ENCODE assay signal across 8 mouse cellular contexts in the genomic region with DNA sequence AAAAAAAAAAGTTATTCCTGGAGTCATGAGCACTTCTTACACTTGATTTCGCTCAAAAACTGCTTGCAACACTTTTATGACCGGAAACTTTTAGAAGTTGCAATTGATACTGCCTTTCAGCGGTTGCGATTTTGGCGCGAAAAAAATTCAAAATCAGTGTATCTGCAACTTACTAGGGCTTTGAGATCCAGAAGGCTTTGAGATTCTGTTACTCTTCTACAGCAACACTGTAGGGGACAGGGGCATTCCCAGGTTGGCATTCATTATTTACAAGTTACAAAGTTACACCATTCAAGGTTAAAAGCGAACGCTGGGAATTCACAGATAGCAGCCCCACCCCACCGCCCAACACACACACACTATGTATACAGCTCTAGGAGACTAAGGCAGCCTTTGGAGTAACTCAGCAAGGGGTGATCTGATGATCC. TPM values are rescaled to one million over a fixed set of nuclear protein-coding genes. Genes with fewer than 3 reads are reported as not detected.
A peak's percentile ranks its signal among the peaks of the same experiment; 100 is the strongest.
DNase-seq lines count a peak whose midpoint lies in the region; ATAC-seq and TF ChIP-seq lines count a peak whose summit lies in the region.

No protein-coding gene starts in this region.

- H3K27me3 ChIP-seq in ES-Bruce4 (ENCODE audit: control insufficient read depth, insufficient read depth, low read length, poor library complexity, severe bottlenecking): no peaks in the 10 kb centered on the region
- H3K27me3 ChIP-seq in embryonic facial prominence, embryonic 12.5 days: no peaks in the 10 kb centered on the region
- no peaks in the 10 kb centered on the region for H3K27me3 ChIP-seq in hindbrain, postnatal 0 days (ENCODE audit: insufficient read depth, low read length)
- no peaks in the 10 kb centered on the region for H3K27me3 ChIP-seq in stomach, embryonic 15.5 days (replicated peaks)

- TF ChIP-seq EP300 in ES-Bruce4 (IDR thresholded peaks at IDR 0.05; ENCODE audit: insufficient read depth, low read depth, low read length): 0 out of 2 replicates have a peak, but pooled peaks have one; percentile 39

- WGBS in embryonic facial prominence, embryonic 12.5 days: 3% methylated on average over 9 of the region's 9 CpGs
- WGBS in hindbrain, postnatal 0 days: 3% methylated on average over 9 of the region's 9 CpGs
- WGBS in stomach, embryonic 15.5 days: 2% methylated on average over 9 of the region's 9 CpGs

- H3K4me2 ChIP-seq in embryonic facial prominence, embryonic 12.5 days (replicated peaks): peak overlapping the region; percentile 49
- H3K4me2 ChIP-seq in hindbrain, postnatal 0 days (ENCODE audit: low read depth, low read length): peak overlapping the region; percentile 68
- H3K4me2 ChIP-seq in stomach, embryonic 15.5 days: peak overlapping the region; percentile 69

- DNase-seq in heart, adult 11 months: peak; percentile 79
- DNase-seq in heart, adult 9 months (ENCODE audit: low spot score in 2 of 2): no peak
- peak; percentile 72 for DNase-seq in hindbrain, postnatal 0 days (ENCODE audit: low spot score)
- DNase-seq in lung, postnatal 25 days (ENCODE audit: low spot score): peak; percentile 11
- DNase-seq in right cerebral cortex, adult 18-20 months: no peak

- peak overlapping the region; percentile 89 for H3K27ac ChIP-seq in ES-Bruce4 (ENCODE audit: insufficient read depth, low read length)
- peak overlapping the region; percentile 95 for H3K27ac ChIP-seq in embryonic facial prominence, embryonic 12.5 days
- H3K27ac ChIP-seq in hindbrain, postnatal 0 days: peak overlapping the region; percentile 18; the same call in 1 of the 2 replicates
- H3K27ac ChIP-seq in stomach, embryonic 15.5 days: peak overlapping the region; percentile 89

- TF ChIP-seq CTCF in ES-Bruce4 (IDR thresholded peaks at IDR 0.05; ENCODE audit: low read depth, low read length): no peak
- no peak for TF ChIP-seq CTCF in hindbrain, postnatal 0 days (IDR thresholded peaks at IDR 0.05; ENCODE audit: low read depth)

- ATAC-seq in embryonic facial prominence, embryonic 12.5 days (ENCODE audit: insufficient number of reproducible peaks, insufficient read depth, low FRiP score, low TSS enrichment): no peak
- ATAC-seq in hindbrain, postnatal 0 days: no peak
- no peak for ATAC-seq in stomach, embryonic 15.5 days (ENCODE audit: insufficient read depth, low FRiP score, low read depth)

- H3K9me3 ChIP-seq in ES-Bruce4 (replicated peaks; ENCODE audit: control insufficient read depth, insufficient read depth, low read length, poor library complexity, severe bottlenecking): no peaks in the 10 kb centered on the region
- no peaks in the 10 kb centered on the region for H3K9me3 ChIP-seq in embryonic facial prominence, embryonic 12.5 days
- H3K9me3 ChIP-seq in hindbrain, postnatal 0 days (ENCODE audit: low read length): no peaks in the 10 kb centered on the region
- H3K9me3 ChIP-seq in stomach, embryonic 15.5 days: no peaks in the 10 kb centered on the region

- TF ChIP-seq POLR2A in ES-Bruce4 (IDR thresholded peaks at IDR 0.05; ENCODE audit: insufficient read depth, low read length): no peak

- no peaks in the 10 kb centered on the region for H3K36me3 ChIP-seq in ES-Bruce4 (ENCODE audit: control insufficient read depth, insufficient read depth, low read length, poor library complexity, severe bottlenecking)
- H3K36me3 ChIP-seq in embryonic facial prominence, embryonic 12.5 days: no peaks in the 10 kb centered on the region
- no peaks in the 10 kb centered on the region for H3K36me3 ChIP-seq in hindbrain, postnatal 0 days (ENCODE audit: insufficient read depth, low read length)
- no peaks in the 10 kb centered on the region for H3K36me3 ChIP-seq in stomach, embryonic 15.5 days

- peaks cover 2% of the 10 kb centered on the region for H3K4me1 ChIP-seq in ES-Bruce4 (ENCODE audit: control insufficient read depth, insufficient read depth, low read length)
- H3K4me1 ChIP-seq in embryonic facial prominence, embryonic 12.5 days: peaks cover 23% of the 10 kb centered on the region
- peaks cover 9% of the 10 kb centered on the region; the same call in 1 of the 2 replicates for H3K4me1 ChIP-seq in hindbrain, postnatal 0 days (ENCODE audit: insufficient read depth, low read length)
- peaks cover 14% of the 10 kb centered on the region for H3K4me1 ChIP-seq in stomach, embryonic 15.5 days

- H3K4me3 ChIP-seq in ES-Bruce4 (ENCODE audit: low read depth, low read length): peak overlapping the region; percentile 46; the same call in 1 of the 2 replicates
- peak overlapping the region; percentile 45 for H3K4me3 ChIP-seq in embryonic facial prominence, embryonic 12.5 days
- H3K4me3 ChIP-seq in hindbrain, postnatal 0 days (ENCODE audit: low read length): peak overlapping the region; percentile 34
- peak overlapping the region; percentile 46 for H3K4me3 ChIP-seq in stomach, embryonic 15.5 days (replicated peaks)

- peak overlapping the region; percentile 79 for H3K9ac ChIP-seq in ES-Bruce4 (ENCODE audit: low read depth, poor library complexity, severe bottlenecking)
- H3K9ac ChIP-seq in embryonic facial prominence, embryonic 12.5 days: peak overlapping the region; percentile 30; the same call in 1 of the 2 replicates
- H3K9ac ChIP-seq in hindbrain, postnatal 0 days (replicated peaks; ENCODE audit: low read length): peak overlapping the region; percentile 33; the same call in 1 of the 2 replicates
- no peak overlapping the region; the same call in 1 of the 2 replicates for H3K9ac ChIP-seq in stomach, embryonic 15.5 days

RNA-seq across cellular contexts. Expression of a gene that starts 0.6 kb away (rescaled TPM):
- not detected in 2 replicates for polyA plus RNA-seq in ES-Bruce4 (2011; ENCODE audit: insufficient read depth, insufficient read length, low read depth, missing spikeins)
- polyA plus RNA-seq in embryonic facial prominence, embryonic 12.5 days (2016; fragmentation: Nextera tagmentation; extraction: Ambion mirVana): 144 and 172 TPM in 2 replicates
- 789 and 1,626 TPM in 2 replicates for total RNA-seq in hindbrain, postnatal 0 days (2014; rRNA removed)
- 24.5 and 29.0 TPM in 2 replicates for polyA plus RNA-seq in hindbrain, postnatal 0 days (2015; fragmentation: Nextera tagmentation; extraction: Ambion mirVana)
- 109 and 120 TPM in 2 replicates for polyA plus RNA-seq in stomach, embryonic 15.5 days (2015; fragmentation: Nextera tagmentation; extraction: Ambion mirVana)

RNA-seq across cellular contexts. Expression of a gene that starts 3.3 kb away (rescaled TPM):
- polyA plus RNA-seq in ES-Bruce4 (2011; ENCODE audit: insufficient read depth, insufficient read length, low read depth, missing spikeins): not detected in 2 replicates
- polyA plus RNA-seq in embryonic facial prominence, embryonic 12.5 days (2016; fragmentation: Nextera tagmentation; extraction: Ambion mirVana): 13.0 and 18.3 TPM in 2 replicates
- 641 and 1,093 TPM in 2 replicates for total RNA-seq in hindbrain, postnatal 0 days (2014; rRNA removed)
- polyA plus RNA-seq in hindbrain, postnatal 0 days (2015; fragmentation: Nextera tagmentation; extraction: Ambion mirVana): 2.2 and 5.4 TPM in 2 replicates
- 9.6 and 16.6 TPM in 2 replicates for polyA plus RNA-seq in stomach, embryonic 15.5 days (2015; fragmentation: Nextera tagmentation; extraction: Ambion mirVana)

RNA-seq across cellular contexts. Expression of a gene that starts 3.3 kb away (rescaled TPM):
- 7.4 and 9.2 TPM in 2 replicates for polyA plus RNA-seq in ES-Bruce4 (2011; ENCODE audit: insufficient read depth, insufficient read length, low read depth, missing spikeins)
- polyA plus RNA-seq in embryonic facial prominence, embryonic 12.5 days (2016; fragmentation: Nextera tagmentation; extraction: Ambion mirVana): 35.1 and 35.4 TPM in 2 replicates
- total RNA-seq in hindbrain, postnatal 0 days (2014; rRNA removed): 263 and 411 TPM in 2 replicates
- 10.0 and 11.7 TPM in 2 replicates for polyA plus RNA-seq in hindbrain, postnatal 0 days (2015; fragmentation: Nextera tagmentation; extraction: Ambion mirVana)
- polyA plus RNA-seq in stomach, embryonic 15.5 days (2015; fragmentation: Nextera tagmentation; extraction: Ambion mirVana): 25.3 and 26.3 TPM in 2 replicates

RNA-seq across cellular contexts. Expression of a gene that starts 3.5 kb away (rescaled TPM):
- polyA plus RNA-seq in ES-Bruce4 (2011; ENCODE audit: insufficient read depth, insufficient read length, low read depth, missing spikeins): 2.5 TPM in 1 of 2 replicates, not detected in the other
- polyA plus RNA-seq in embryonic facial prominence, embryonic 12.5 days (2016; fragmentation: Nextera tagmentation; extraction: Ambion mirVana): 1.5 and 1.8 TPM in 2 replicates
- total RNA-seq in hindbrain, postnatal 0 days (2014; rRNA removed): 234 and 289 TPM in 2 replicates
- 0.84 TPM in 1 of 2 replicates, not detected in the other for polyA plus RNA-seq in hindbrain, postnatal 0 days (2015; fragmentation: Nextera tagmentation; extraction: Ambion mirVana)
- polyA plus RNA-seq in stomach, embryonic 15.5 days (2015; fragmentation: Nextera tagmentation; extraction: Ambion mirVana): 1.4 and 2.1 TPM in 2 replicates

RNA-seq across cellular contexts. Expression of a gene that starts 26.2 kb away (rescaled TPM):
- polyA plus RNA-seq in ES-Bruce4 (2011; ENCODE audit: insufficient read depth, insufficient read length, low read depth, missing spikeins): 16.9 and 28.4 TPM in 2 replicates
- 35.6 and 40.3 TPM in 2 replicates for polyA plus RNA-seq in embryonic facial prominence, embryonic 12.5 days (2016; fragmentation: Nextera tagmentation; extraction: Ambion mirVana)
- total RNA-seq in hindbrain, postnatal 0 days (2014; rRNA removed): 1,114 and 1,806 TPM in 2 replicates
- polyA plus RNA-seq in hindbrain, postnatal 0 days (2015; fragmentation: Nextera tagmentation; extraction: Ambion mirVana): 4.8 and 6.4 TPM in 2 replicates
- polyA plus RNA-seq in stomach, embryonic 15.5 days (2015; fragmentation: Nextera tagmentation; extraction: Ambion mirVana): 17.3 and 17.7 TPM in 2 replicates

Comparison
In these comparisons a context has a peak if more than half of its experiments do, and no peak if none do; other contexts are left out.
1. DNase-seq: peak in heart, adult 11 months (single experiment), hindbrain, postnatal 0 days (single experiment) and lung, postnatal 25 days (single experiment); none in heart, adult 9 months (0 of 2) and right cerebral cortex, adult 18-20 months (single experiment).
2. H3K27ac ChIP-seq: peak in every context shown above with its lines; median percentile 95 in embryonic facial prominence, embryonic 12.5 days; 89 in ES-Bruce4; 89 in stomach, embryonic 15.5 days; 18 in hindbrain, postnatal 0 days.
3. RNA of a gene that starts 0.6 kb away (polyA plus RNA-seq): 144 to 172 TPM in embryonic facial prominence, embryonic 12.5 days, 109 to 120 TPM in stomach, embryonic 15.5 days and 24.5 to 29.0 TPM in hindbrain, postnatal 0 days; not detected in ES-Bruce4; every median in the first group is over 10 times any median in the second.
4. Peak in every context shown above with its lines, with median percentiles within 50 percentile points of each other: H3K4me3 ChIP-seq and H3K4me2 ChIP-seq.